Mouse (Mus musculus): ENCODE measurements around the gene Zfp945. TPM values are rescaled to one million over a fixed set of nuclear protein-coding genes. Genes with fewer than 3 reads are reported as not detected.
"Not testable (repeated sequence)": the region's sequence is repeated elsewhere in the genome, so short reads cannot be mapped to it uniquely, and the experiment has no call there.

Gene Zfp945
- polyA plus RNA-seq (2014; fragmentation: Nextera tagmentation; extraction: Ambion mirVana) = 24.0 and 24.7 TPM in 2 replicates

DNA sequence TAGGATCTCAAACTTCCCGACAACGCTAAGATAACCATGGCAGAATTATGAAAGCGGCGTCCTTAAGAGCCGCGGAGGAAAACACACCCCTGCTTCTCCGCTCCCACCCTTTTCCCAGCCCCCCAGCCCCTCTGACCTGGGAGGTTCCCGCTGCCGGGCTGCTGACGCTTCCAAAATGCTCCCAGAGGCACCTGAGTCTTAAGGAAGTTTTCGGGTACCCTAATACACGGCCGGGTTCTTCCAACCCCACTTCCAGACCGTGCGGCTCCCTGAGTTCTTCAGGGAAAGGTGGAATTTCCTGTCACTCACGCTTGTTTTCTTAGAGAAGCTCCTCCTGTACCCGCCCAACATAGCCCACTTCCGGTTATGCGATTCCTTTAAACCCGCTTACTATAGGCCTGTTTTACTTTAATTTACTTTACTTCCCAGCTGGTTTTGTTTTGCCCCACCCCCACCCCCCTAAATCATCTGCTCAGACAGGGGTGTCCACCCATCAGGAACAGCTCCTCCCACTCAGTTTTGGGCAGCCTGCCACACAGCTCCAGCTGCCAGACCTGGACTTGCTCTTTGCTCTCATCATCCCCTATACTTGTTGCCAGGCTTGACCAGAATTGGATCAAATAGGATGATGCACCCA, at the start of gene Zfp945:
Gene Zfp945 (minus strand): TSS at position 290 of the 637 bp plus-strand sequence.
- Histone ChIP-seq H3K27me3 (ENCODE audit: control insufficient read depth, insufficient read depth, low read length) (no peaks in the 10 kb centered on the region), H3K4me1 (ENCODE audit: control insufficient read depth, insufficient read depth, low read length) (no peaks in the 10 kb centered on the region), H3K36me3 (replicated peaks; ENCODE audit: control insufficient read depth, insufficient read depth, low read depth, low read length) (no peaks in the 10 kb centered on the region; the same call in 1 of the 2 replicates), H3K9me3 (replicated peaks; ENCODE audit: control insufficient read depth, low read length) (no peaks in the 10 kb centered on the region), H3K9ac (replicated peaks; ENCODE audit: low read length) (peak within 1 kb of the TSS; percentile 52), H3K27ac (replicated peaks; ENCODE audit: low read depth, low read length) (peak within 1 kb of the TSS; percentile 14), H3K4me3 (ENCODE audit: low read depth, low read length) (peak within 1 kb of the TSS; percentile 50), H3K4me2 (ENCODE audit: low read depth, low read length) (peak within 1 kb of the TSS; percentile 37)
- under 1% methylated on average over 20 of the region's 20 CpGs for WGBS
- ATAC-seq (replicated peaks; ENCODE audit: insufficient number of reproducible peaks, low FRiP score, low TSS enrichment, low read depth) = peak; percentile 97
- DNase-seq (ENCODE audit: low spot score) = peak; percentile 87

DNA sequence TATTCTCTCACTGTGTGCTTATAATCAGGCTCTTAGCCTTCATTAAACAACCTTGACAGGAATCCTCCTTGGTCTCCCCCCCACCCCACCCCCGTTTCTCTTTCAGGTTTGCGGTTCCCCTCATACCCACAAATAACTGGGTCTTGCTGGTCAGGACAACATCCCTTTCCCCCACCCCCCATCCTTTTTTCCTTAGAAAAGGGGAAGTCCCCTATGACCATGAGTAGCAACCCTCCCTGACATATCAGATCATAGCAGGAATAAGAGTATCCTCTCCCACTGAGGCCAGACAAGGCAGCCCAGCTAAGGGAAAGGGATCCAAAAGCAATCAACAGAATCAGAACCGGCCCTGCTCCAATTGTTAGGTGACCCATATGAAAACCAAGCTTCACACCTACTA, 21.4 kb upstream of the Zfp945 start:
- Histone ChIP-seq H3K27me3 (ENCODE audit: control insufficient read depth, insufficient read depth, low read length) (no peaks in the 10 kb centered on the region), H3K9ac (replicated peaks; ENCODE audit: low read length) (no peak overlapping the region), H3K4me3 (ENCODE audit: low read depth, low read length) (no peak overlapping the region), H3K27ac (replicated peaks; ENCODE audit: low read depth, low read length) (no peak overlapping the region), H3K4me2 (ENCODE audit: low read depth, low read length) (no peak overlapping the region), H3K36me3 (replicated peaks; ENCODE audit: control insufficient read depth, insufficient read depth, low read depth, low read length) (no peaks in the 10 kb centered on the region), H3K9me3 (replicated peaks; ENCODE audit: control insufficient read depth, low read length) (no peaks in the 10 kb centered on the region), H3K4me1 (ENCODE audit: control insufficient read depth, insufficient read depth, low read length) (no peaks in the 10 kb centered on the region)
- WGBS = 86% methylated on average over 3 of the region's 3 CpGs
- no peak for DNase-seq (ENCODE audit: low spot score)
- no peak for ATAC-seq (replicated peaks; ENCODE audit: insufficient number of reproducible peaks, low FRiP score, low TSS enrichment, low read depth)

DNA sequence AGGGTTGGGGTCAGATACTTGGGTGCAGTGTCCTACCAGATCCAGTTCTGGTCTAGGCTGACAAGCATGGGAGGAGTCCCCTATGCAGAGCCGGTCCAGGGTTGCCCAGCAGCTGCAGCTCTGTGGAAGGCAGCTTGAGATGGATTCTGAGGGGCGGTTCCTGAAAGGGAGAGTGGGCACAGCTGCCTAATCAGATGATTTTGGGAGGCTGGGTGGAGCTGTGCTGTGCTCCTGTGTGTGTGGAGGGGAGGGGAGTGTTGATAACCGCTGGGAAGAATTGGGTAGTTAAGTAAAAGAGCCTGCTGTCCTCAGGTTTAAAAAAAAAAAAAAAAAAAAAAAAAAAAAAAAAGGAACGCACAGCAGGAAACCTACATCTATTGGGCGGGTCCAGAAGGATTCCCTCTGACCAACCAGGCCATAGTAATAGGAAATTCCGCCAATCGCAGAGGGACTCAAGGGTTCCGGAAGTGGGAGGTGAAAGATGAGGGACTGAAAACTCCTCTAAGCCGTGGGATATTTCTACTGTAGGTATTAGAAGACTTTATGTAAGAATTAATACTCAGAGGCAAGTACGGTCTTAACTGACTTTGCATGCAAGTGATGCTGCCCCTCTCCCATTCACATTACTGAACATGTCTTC, 17.2 kb upstream of the Zfp945 start:
- no peak overlapping the region for H3K4me3 ChIP-seq (ENCODE audit: low read depth, low read length)
- no peak for DNase-seq (ENCODE audit: low spot score)
- no peaks in the 10 kb centered on the region for H3K4me1 ChIP-seq (ENCODE audit: control insufficient read depth, insufficient read depth, low read length)
- no peak for ATAC-seq (replicated peaks; ENCODE audit: insufficient number of reproducible peaks, low FRiP score, low TSS enrichment, low read depth)
- no peak overlapping the region for H3K4me2 ChIP-seq (ENCODE audit: low read depth, low read length)
- H3K9me3 ChIP-seq (replicated peaks; ENCODE audit: control insufficient read depth, low read length) = no peaks in the 10 kb centered on the region
- H3K9ac ChIP-seq (replicated peaks; ENCODE audit: low read length) = no peak overlapping the region
- no peaks in the 10 kb centered on the region for H3K27me3 ChIP-seq (ENCODE audit: control insufficient read depth, insufficient read depth, low read length)
- no peaks in the 10 kb centered on the region for H3K36me3 ChIP-seq (replicated peaks; ENCODE audit: control insufficient read depth, insufficient read depth, low read depth, low read length)
- WGBS = 66% methylated on average over 9 of the region's 10 CpGs
- no peak overlapping the region for H3K27ac ChIP-seq (replicated peaks; ENCODE audit: low read depth, low read length)

DNA sequence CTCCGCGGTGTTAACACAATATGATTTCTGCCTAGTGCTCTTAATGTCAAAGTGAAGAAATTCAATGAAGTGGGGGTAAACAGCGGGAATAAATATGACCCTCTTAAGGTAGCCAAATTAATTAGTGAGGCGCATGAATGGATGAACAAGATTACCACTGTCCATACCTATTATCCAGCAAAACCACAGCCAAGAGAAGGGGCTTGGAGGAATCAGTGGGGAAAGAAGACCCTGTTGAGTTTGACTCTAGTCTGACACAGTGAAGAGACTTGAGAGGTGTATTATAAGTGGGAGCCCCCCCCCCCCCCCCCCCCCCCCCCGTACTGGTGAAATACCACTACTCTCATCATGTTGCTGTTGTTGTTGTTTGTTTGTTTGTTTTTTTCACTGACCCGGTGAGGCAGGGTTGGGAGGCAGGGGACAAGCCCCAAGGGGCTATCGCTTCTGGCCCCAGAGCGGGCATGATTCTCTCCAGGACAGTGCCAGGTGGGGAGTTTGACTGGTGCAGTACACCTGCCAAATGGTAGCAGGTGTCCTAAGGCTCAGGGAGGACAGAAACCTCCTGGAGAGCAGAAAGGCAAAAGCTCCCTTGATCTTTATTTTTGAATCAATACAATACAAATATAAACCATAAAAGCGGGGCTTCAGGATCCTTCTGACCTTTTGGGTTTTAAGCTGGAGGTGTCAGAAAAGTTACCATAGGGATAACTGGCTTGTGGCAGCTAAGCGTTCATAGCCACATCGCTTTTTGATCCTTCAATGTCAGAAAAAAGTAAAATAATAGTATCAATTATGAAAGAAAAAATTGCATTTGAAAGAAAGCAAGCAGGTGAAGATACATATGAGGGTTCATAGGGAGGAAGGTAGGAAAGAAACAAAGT, 10.7 kb upstream of the Zfp945 start:
- 93% methylated on average over 10 of the region's 11 CpGs for WGBS
- no peak overlapping the region for H3K4me2 ChIP-seq (ENCODE audit: low read depth, low read length)
- no peaks in the 10 kb centered on the region for H3K27me3 ChIP-seq (ENCODE audit: control insufficient read depth, insufficient read depth, low read length)
- no peak overlapping the region for H3K4me3 ChIP-seq (ENCODE audit: low read depth, low read length)
- no peak for DNase-seq (ENCODE audit: low spot score)
- H3K9ac ChIP-seq (replicated peaks; ENCODE audit: low read length) = no peak overlapping the region
- H3K9me3 ChIP-seq (replicated peaks; ENCODE audit: control insufficient read depth, low read length) = no peaks in the 10 kb centered on the region; the same call in 1 of the 2 replicates
- ATAC-seq (replicated peaks; ENCODE audit: insufficient number of reproducible peaks, low FRiP score, low TSS enrichment, low read depth) = no peak
- H3K4me1 ChIP-seq (ENCODE audit: control insufficient read depth, insufficient read depth, low read length) = no peaks in the 10 kb centered on the region
- no peak overlapping the region for H3K27ac ChIP-seq (replicated peaks; ENCODE audit: low read depth, low read length)
- no peaks in the 10 kb centered on the region for H3K36me3 ChIP-seq (replicated peaks; ENCODE audit: control insufficient read depth, insufficient read depth, low read depth, low read length)

DNA sequence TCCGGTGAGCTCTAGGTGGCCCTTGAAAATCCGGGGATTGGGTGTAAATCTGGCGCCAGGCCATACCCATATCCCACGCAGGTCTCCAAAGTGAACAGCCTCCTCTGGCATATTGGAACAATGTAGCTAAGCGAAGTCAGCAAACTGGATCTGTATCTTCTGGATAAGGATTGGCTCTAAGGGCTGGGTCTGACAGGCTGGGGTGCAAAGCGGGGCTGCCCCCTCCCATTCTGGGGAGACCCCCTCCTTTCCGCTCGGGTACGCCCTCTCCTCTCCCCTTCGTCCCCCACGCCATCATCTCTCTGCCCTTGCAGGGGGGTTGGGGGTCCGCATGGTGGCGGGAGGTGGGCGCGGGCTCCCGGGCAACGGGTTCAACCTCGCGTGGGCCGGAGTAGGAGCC, 9.4 kb upstream of the Zfp945 start:
- DNase-seq (ENCODE audit: low spot score) (peak; percentile 9), ATAC-seq (replicated peaks; ENCODE audit: insufficient number of reproducible peaks, low FRiP score, low TSS enrichment, low read depth) (no peak)
- Histone ChIP-seq H3K27me3 (ENCODE audit: control insufficient read depth, insufficient read depth, low read length) (no peaks in the 10 kb centered on the region), H3K36me3 (replicated peaks; ENCODE audit: control insufficient read depth, insufficient read depth, low read depth, low read length) (no peaks in the 10 kb centered on the region), H3K4me2 (ENCODE audit: low read depth, low read length) (no peak overlapping the region), H3K4me3 (ENCODE audit: low read depth, low read length) (no peak overlapping the region), H3K9me3 (replicated peaks; ENCODE audit: control insufficient read depth, low read length) (no peaks in the 10 kb centered on the region; the same call in 1 of the 2 replicates), H3K4me1 (ENCODE audit: control insufficient read depth, insufficient read depth, low read length) (no peaks in the 10 kb centered on the region), H3K9ac (replicated peaks; ENCODE audit: low read length) (no peak overlapping the region), H3K27ac (replicated peaks; ENCODE audit: low read depth, low read length) (no peak overlapping the region)
- WGBS = 90% methylated on average over 14 of the region's 20 CpGs

DNA sequence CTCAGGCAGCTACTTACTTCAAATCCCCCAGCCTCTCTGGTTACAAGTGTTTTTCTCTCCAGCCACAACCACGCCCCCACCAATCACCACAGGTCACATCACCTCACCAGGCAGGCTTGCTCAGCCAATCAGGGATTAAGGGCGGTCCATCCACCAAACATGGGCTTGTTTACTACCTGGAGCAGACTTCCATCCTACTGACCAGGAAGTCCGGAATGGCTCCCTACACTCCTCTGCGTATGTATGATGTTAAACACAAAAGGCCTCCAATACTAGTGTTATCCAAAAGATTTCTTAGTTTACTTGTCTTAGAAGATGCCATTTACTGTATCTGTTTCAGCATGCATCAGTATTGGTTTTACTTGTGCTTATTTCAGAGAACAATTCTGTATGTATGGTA, 8.6 kb upstream of the Zfp945 start:
- H3K4me3 ChIP-seq (ENCODE audit: low read depth, low read length); H3K27me3 ChIP-seq (ENCODE audit: control insufficient read depth, insufficient read depth, low read length); H3K36me3 ChIP-seq (replicated peaks; ENCODE audit: control insufficient read depth, insufficient read depth, low read depth, low read length); ATAC-seq (replicated peaks; ENCODE audit: insufficient number of reproducible peaks, low FRiP score, low TSS enrichment, low read depth); H3K9me3 ChIP-seq (replicated peaks; ENCODE audit: control insufficient read depth, low read length); DNase-seq (ENCODE audit: low spot score); H3K27ac ChIP-seq (replicated peaks; ENCODE audit: low read depth, low read length); H3K4me2 ChIP-seq (ENCODE audit: low read depth, low read length); H3K9ac ChIP-seq (replicated peaks; ENCODE audit: low read length); H3K4me1 ChIP-seq (ENCODE audit: control insufficient read depth, insufficient read depth, low read length): not testable (repeated sequence)
- WGBS = 86% methylated on average over 4 of the region's 4 CpGs

DNA sequence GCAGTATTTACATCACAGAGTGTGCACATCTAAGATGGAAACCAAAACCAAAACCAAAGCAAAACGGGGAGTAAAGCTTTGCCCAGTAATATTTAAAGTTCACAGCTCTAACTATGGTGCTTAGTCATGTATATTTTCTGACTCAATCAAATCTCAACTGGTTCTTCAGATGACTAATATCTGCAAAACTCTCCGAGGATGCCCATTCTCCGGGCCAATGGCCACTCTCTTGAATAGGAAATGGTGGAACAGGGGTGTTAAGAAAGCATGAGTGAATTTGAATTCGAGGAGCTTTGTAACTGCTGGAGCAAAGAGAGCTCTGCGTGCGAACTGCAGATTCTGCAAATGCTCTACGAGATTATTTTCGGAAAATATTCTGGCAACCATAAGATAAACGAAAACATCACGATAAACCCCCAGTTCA, 501 bp downstream of the Zfp945 start:
- H3K4me2 ChIP-seq (ENCODE audit: low read depth, low read length) = peak overlapping the region; percentile 37
- peak overlapping the region; percentile 52 for H3K9ac ChIP-seq (replicated peaks; ENCODE audit: low read length)
- H3K36me3 ChIP-seq (replicated peaks; ENCODE audit: control insufficient read depth, insufficient read depth, low read depth, low read length) = no peaks in the 10 kb centered on the region; the same call in 1 of the 2 replicates
- H3K27ac ChIP-seq (replicated peaks; ENCODE audit: low read depth, low read length) = peak overlapping the region; percentile 14; the same call in 1 of the 2 replicates
- no peaks in the 10 kb centered on the region for H3K4me1 ChIP-seq (ENCODE audit: control insufficient read depth, insufficient read depth, low read length)
- peak; percentile 68 for ATAC-seq (replicated peaks; ENCODE audit: insufficient number of reproducible peaks, low FRiP score, low TSS enrichment, low read depth)
- peak; percentile 26 for DNase-seq (ENCODE audit: low spot score)
- peak overlapping the region; percentile 50 for H3K4me3 ChIP-seq (ENCODE audit: low read depth, low read length)
- no peaks in the 10 kb centered on the region for H3K9me3 ChIP-seq (replicated peaks; ENCODE audit: control insufficient read depth, low read length)
- H3K27me3 ChIP-seq (ENCODE audit: control insufficient read depth, insufficient read depth, low read length) = no peaks in the 10 kb centered on the region
- WGBS = 3% methylated on average over 10 of the region's 10 CpGs
